Mouse (Mus musculus) cerebellum, adult 9-11 months (tissue): ENCODE measurements around the gene Pogk.
A peak's percentile ranks its signal among the peaks of the same experiment; 100 is the strongest.

Experiments used
- DNase-seq: peaks from one replicate; pipeline ENCODE4 v3.0.0; 2022

Gene Pogk

DNA sequence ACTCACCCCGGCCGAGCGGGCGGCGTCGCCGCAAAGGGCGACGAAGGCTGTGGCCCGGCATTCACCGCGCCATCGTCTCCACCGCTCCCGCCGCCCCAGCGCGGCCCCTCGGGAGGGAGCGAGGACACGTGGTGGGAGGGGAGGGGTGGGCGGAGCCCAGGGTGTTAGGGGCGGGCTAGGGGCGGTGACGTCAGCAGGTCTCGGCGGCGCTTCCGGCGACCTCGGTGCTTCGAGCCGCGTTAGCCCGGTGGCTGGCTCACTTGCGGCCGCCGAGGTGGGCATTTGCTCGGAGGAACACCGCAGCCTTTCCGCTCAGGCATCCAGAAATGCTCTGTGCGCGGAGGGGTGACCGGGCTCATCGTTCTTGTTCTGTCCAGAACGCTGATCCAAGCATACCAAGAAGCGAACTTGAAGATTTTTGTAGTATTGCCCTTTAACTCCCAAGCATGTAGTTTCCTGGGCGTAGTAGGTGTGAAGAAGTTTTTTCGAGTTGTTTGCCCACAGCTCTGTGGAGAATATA lies at the start of gene Pogk:
Gene Pogk (minus strand): TSS at position 163 of the 520 bp plus-strand sequence.
- peak; percentile 77 for DNase-seq

DNA sequence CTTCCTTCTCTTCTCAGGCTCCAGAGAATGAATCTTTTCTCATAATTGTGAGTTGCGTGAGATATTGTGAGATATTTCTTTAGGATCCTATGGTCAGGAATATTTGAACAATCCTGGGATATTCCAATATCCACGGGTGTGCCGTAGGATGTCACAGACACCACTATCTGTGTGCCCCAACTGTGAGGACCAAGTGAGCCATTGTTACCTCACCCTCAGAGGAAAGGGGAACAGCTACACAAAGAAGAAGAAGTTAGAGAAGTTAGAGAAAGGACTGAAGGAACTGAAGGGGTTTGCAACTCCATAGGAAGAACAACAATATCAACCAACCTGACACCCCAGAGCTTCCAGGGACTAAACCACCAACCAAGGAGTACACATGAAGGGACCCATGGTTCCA lies 32.3 kb upstream of the Pogk start:
- no peak for DNase-seq

GRCm38 (mm10) chr1:166439426-166439825 lies 29.8 kb upstream of the Pogk start:
- no peak for DNase-seq

- no peak for DNase-seq
These were observed 20.3 kb upstream of the Pogk start for GRCm38 (mm10) chr1:166429809-166430431.

DNA sequence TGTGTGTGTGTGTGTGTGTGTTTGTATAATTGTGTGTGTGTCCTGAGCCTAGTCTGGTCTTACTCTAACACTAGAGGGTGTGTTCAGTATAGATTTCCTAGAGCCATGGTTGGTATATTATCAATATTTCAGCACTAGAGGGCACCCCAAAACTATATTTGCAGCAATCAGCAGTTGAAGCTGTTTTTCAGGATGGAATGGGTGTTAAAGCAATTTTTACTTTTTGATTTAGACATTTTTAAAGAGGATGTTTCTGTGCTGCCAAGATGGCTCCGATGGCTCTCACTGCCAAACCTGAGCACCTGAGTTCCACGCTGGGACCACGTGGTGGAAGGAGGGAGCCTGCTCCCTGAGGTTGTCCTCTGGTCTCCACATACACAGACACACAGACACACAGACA lies 19.4 kb upstream of the Pogk start:
- no peak for DNase-seq

- DNase-seq, result no peak
These were observed 2.6 kb upstream of the Pogk start for GRCm38 (mm10) chr1:166412266-166412665.

- no peak for DNase-seq
These were observed 1.9 kb upstream of the Pogk start for GRCm38 (mm10) chr1:166411541-166411940.

- no peak for DNase-seq
These were observed 424 bp downstream of the Pogk start for GRCm38 (mm10) chr1:166409177-166409700.

GRCm38 (mm10) chr1:166403846-166404245 lies 5.8 kb downstream of the Pogk start:
- DNase-seq, result peak; percentile 0

DNA sequence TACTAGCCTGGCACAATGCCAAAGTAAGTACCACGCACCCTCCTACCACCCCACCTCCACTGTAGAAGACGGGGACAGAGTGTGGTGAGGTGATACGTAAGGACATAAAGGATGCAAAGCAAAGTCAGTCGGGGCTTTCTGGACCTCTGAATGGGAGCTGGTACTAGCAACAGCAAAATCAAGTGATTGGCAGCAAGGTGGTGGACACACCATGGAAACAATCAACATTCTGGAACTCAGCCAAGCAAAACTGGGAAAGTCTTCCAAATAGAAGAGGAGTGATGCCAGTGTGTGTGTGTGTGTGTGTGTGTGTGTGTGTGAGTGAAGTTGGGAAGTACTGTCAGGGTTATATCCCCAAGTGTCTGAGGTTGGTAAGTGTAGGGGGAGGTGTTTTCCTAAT lies 7.7 kb downstream of the Pogk start:
- peak; percentile 42 for DNase-seq

DNA sequence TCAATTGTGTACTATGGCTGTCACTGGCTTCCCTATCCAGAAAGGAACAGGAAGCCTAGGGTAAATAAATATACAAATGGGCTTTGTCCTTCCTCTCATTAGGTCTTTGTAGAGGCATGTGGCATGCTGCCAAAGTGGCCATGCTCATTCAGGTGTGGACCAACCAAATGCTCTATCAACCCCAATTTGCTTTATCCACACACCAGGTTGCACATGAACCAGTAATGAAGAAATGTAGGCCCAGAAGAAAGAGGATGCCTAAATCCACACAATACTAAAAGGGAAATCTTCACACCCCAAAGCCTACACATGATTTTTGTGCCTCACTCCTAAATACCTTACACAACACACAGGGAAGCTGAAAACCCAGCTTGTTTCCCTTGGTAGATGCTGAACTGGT lies 8.2 kb downstream of the Pogk start:
- peak; percentile 76 for DNase-seq

- no peak for DNase-seq
These were observed 13.3 kb downstream of the Pogk start for GRCm38 (mm10) chr1:166396381-166396780.

DNA sequence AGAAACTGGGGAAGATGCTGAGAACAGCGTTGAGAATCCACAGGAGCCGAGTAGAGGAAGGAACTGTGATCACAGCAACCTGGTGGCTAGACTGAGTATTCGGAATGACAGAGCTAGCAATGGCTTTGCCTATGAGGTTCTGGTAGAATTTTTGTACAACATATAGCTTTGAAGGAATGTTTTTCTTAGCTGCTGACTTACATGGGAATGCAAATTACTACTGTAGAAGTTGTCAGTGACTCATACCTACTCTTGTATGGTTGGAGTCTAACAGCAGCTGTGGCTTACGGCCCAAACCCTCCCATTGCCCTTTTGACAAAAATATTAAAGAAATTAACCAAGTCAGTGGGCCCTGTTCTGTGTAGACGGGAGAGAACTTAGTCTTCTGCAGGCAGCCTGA lies 14.0 kb downstream of the Pogk start:
- DNase-seq, result no peak

- no peak for DNase-seq
These were observed 14.9 kb downstream of the Pogk start for GRCm38 (mm10) chr1:166394770-166395169.

GRCm38 (mm10) chr1:166391671-166392070 lies 18.0 kb downstream of the Pogk start:
- no peak for DNase-seq

DNA sequence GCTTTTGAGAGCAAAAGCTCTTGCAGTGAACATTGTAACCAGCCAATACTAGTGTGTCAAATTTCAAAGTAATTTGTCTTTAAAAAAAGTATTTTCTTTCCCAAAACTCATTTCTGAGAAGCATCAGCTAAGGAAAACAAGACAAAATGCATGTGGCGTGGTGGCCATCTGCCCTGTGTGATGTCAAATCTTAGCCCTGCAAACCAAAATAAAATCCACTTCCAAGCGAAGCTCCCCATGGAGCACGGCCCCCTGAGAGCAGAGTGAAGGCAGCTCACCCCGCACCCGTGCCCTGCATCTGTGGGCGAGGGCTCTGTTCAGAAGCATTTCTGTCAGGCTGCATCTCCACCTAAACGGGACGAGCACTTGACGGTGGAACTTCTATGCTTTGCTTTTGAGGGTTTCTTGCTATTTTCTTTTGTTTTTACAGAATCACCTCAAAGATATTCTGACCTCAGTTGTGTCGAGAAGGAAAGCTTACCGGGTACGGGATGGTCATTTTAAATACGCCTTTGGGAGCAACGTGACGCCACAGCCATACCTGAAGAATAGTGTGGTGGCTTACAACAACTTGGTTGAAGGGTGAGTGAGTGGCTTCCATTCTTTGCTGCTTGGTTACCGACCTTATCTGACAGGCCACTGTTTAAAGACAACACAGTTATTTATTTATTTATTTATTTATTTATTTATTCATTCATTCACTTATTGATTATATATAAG lies 20.1 kb downstream of the Pogk start:
- DNase-seq, result no peak

DNA sequence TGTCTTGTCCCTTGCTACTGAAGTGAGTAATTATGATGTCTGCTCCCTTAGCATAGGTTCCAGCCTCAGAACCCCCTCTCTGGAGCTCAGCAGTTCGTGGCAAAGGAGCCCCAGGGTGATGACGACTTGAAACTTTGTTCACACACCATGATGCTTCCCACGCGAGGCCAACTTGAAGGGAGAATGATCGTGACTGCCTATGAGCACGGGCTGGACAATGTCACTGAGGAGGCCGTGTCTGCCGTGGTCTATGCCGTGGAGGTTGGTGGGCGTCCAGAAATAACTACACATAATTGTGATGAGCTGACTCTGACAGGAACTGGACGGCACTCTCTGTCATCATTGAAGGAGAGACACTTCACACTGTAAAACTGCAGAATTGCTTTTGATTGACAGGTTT lies 21.2 kb downstream of the Pogk start:
- DNase-seq, result no peak

DNA sequence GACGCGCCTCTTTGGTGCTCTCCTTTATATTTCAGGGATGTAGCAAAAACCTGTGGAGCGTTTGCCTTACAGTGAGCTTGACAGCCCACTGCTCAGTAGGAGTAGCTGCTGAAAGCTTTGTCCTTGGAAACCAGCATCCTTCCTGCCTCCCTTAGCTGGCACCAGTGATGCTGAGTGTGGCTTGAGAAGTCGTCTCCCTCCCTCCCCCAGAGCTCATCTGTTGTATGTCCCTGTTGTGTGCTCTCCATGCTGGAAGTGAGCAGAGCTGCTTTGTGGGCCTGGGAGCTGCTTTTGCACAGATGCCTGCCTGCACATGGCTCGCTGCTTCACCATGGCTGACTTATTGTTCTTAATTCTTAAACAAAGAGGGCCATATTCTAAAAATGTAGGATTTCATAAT lies 24.2 kb downstream of the Pogk start:
- no peak for DNase-seq

GRCm38 (mm10) chr1:166384614-166385013 lies 25.0 kb downstream of the Pogk start:
- no peak for DNase-seq

GRCm38 (mm10) chr1:166382626-166383025 lies 27.0 kb downstream of the Pogk start:
- DNase-seq, result no peak

DNA sequence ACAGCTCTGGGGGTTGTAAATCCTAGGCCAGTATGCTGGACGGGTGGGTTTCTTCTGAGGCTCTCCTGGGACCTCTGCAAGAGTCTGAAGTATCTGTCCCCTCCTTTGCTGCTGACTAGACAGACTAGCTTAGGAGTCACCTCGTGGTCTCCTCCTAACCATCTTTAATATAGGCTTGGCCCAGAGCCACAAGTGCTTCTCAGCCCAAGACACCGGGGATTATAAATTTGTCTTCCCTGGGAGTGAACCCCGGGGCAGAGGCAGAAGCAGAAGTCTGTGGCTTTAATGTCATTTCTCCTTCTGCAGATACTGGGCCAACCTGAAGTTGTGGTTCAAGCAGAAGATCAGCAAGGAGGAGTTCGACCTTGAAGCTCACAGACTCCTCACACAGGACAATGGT lies 27.8 kb downstream of the Pogk start:
- DNase-seq, result no peak

DNA sequence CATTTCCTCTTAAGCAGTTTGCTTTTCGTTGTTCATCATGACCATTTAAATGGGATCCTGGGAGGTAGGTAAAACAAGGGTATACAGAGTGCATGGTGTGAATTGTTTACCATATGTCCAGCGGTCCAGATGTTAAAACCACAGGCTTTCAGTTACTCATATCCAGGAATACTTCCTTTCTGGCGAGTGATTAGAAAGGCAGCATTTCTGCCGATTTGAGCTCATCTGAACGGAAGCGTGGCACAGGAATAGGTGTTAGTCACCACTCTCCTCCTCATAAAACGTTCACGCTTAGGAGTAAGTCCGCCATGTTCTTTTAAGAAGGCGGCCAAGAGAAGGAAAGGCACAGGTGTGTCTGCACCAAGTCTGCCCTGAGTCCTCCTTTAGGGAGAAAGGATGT lies 28.3 kb downstream of the Pogk start:
- DNase-seq, result no peak

DNA sequence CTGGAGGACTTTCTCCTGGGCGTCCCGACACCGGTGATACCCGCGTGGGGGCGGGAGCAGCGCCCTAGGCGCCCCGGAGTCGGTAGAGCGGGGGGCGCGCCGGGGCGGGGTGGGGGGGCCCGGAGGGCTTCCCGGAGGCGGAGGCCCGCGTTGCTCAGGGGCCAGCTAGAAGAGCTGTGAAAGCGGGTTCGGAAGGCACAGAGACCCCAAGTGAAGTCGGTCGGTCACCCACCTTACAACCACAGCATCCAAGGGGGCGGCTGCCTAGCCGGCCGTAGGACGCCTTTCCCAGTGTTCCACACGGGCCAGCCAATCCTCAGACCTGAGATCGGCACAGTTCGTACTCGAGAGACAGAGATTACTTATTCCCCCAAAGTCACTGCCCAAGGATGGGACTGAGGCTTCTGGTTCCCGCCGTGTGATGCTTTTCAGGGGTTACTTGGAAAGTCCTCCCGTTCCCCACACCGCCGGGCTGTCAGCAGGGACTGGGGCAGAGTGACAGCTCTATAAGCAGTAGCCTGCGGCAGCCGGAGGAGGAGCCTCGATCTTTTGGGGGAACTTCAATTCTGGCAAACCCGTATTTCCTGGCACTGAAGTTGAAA lies 29.9 kb downstream of the Pogk start:
- DNase-seq, result peak; percentile 79
